Mouse (Mus musculus) MEL (cell line): ENCODE data around the gene Olfr68. TPM values are rescaled to one million over a fixed set of nuclear protein-coding genes. Genes with fewer than 3 reads are reported as not detected.

Experiments used
- DNase-seq: peaks from one replicate; pipeline ENCODE4 v3.0.0; 2011; ENCODE audit warnings: low read depth, low spot score
- H3K27ac ChIP-seq: 2 replicates; pipeline ENCODE4 v1.5.1; 2012; ENCODE audit warnings: low read depth, mild to moderate bottlenecking, control low read depth, low read length, moderate library complexity; ENCODE audit not compliant: control insufficient read depth
- H3K27me3 ChIP-seq, 2 experiments: fragments of 150-350 bp in 1 of 2; sonication (generic) in 1 of 2; 2 replicates each; pipeline ENCODE4 v1.6.1; 2012; ENCODE audit warnings: low read length in 2 of 2, mild to moderate bottlenecking in 2 of 2, improper control_type of control experiment in 1 of 2, moderate library complexity in 1 of 2; ENCODE audit not compliant: insufficient read depth in 2 of 2, control insufficient read depth in 1 of 2
- H3K36me3 ChIP-seq, 2 experiments: 2 replicates each; pipeline ENCODE4 v1.6.1; 2012 to 2014; ENCODE audit warnings: low read length in 2 of 2, improper control_type of control experiment in 1 of 2, inconsistent platforms in 1 of 2, mild to moderate bottlenecking in 1 of 2; ENCODE audit not compliant: insufficient read depth in 2 of 2, control insufficient read depth in 1 of 2
- H3K4me1 ChIP-seq, 2 experiments: fragments of 150-350 bp in 1 of 2; sonication (generic) in 1 of 2; 2 replicates each; pipeline ENCODE4 v1.6.1; 2012; ENCODE audit warnings: low read length in 2 of 2, improper control_type of control experiment in 1 of 2, mild to moderate bottlenecking in 1 of 2; ENCODE audit not compliant: insufficient read depth in 2 of 2, control insufficient read depth in 1 of 2
- H3K4me3 ChIP-seq, 2 experiments: fragments of 150-350 bp in 1 of 2; sonication (generic) in 1 of 2; 2 replicates each; pipeline ENCODE4 v1.5.1; 2012; ENCODE audit warnings: low read depth in 2 of 2, low read length in 2 of 2, mild to moderate bottlenecking in 2 of 2, moderate library complexity in 2 of 2, control low read depth in 1 of 2, improper control_type of control experiment in 1 of 2; ENCODE audit not compliant: control insufficient read depth in 1 of 2, insufficient read depth in 1 of 2
- H3K79me2 ChIP-seq: 2 replicates; pipeline ENCODE4 v1.6.1; 2012; ENCODE audit warnings: mild to moderate bottlenecking, low read length, moderate library complexity; ENCODE audit not compliant: control insufficient read depth, poor library complexity, insufficient read depth
- H3K9ac ChIP-seq: 2 replicates; pipeline ENCODE4 v1.6.1; 2012; ENCODE audit warnings: low read depth, mild to moderate bottlenecking, control low read depth, low read length, moderate library complexity; ENCODE audit not compliant: control insufficient read depth, poor library complexity, severe bottlenecking
- H3K9me3 ChIP-seq: fragments of 150-350 bp; sonication (generic); replicated peaks from 2 replicates; pipeline ENCODE4 v1.6.1; 2012; ENCODE audit warnings: mild to moderate bottlenecking, low read length, improper control_type of control experiment, moderate library complexity; ENCODE audit not compliant: insufficient read depth
- BHLHE40 ChIP-seq: IDR thresholded peaks from 2 replicates; pipeline ENCODE4 v1.6.1; 2012; ENCODE audit warnings: low read depth, mild to moderate bottlenecking, inconsistent platforms, low read length, improper control_type of control experiment, borderline replicate concordance
- CHD1 ChIP-seq: IDR thresholded peaks from 2 replicates; pipeline ENCODE4 v1.6.1; 2012; ENCODE audit warnings: low read depth, mild to moderate bottlenecking, inconsistent platforms, low read length, improper control_type of control experiment
- CHD2 ChIP-seq: IDR thresholded peaks from 2 replicates; pipeline ENCODE4 v1.6.1; 2011; ENCODE audit warnings: low read length, improper control_type of control experiment
- CTCF ChIP-seq, 3 experiments: IDR thresholded peaks in 2 of 3; conservative IDR thresholded peaks in 1 of 3; 2 replicates each; pipeline ENCODE4 v1.5.1; 2011 to 2012; ENCODE audit warnings: low read length in 3 of 3, low read depth in 2 of 3, mild to moderate bottlenecking in 2 of 3, improper control_type of control experiment in 1 of 3, inconsistent platforms in 1 of 3, mixed read lengths in 1 of 3, moderate library complexity in 1 of 3; ENCODE audit not compliant: control insufficient read depth in 1 of 3, insufficient read depth in 1 of 3, poor library complexity in 1 of 3, severe bottlenecking in 1 of 3
- E2F4 ChIP-seq: IDR thresholded peaks from 2 replicates; pipeline ENCODE4 v1.6.1; 2011; ENCODE audit warnings: low read depth, low read length, improper control_type of control experiment, borderline replicate concordance
- ELF1 ChIP-seq: IDR thresholded peaks from 2 replicates; pipeline ENCODE4 v1.6.1; 2014; ENCODE audit warnings: low read depth, mild to moderate bottlenecking, inconsistent platforms, low read length, improper control_type of control experiment, moderate library complexity
- EP300 ChIP-seq, 2 experiments: IDR thresholded peaks; 2 replicates each; pipeline ENCODE4 v1.6.1; 2011; ENCODE audit warnings: improper control_type of control experiment in 2 of 2, low read length in 2 of 2, low read depth in 1 of 2, mild to moderate bottlenecking in 1 of 2
- ETS1 ChIP-seq: IDR thresholded peaks from 2 replicates; pipeline ENCODE4 v1.6.1; 2012; ENCODE audit warnings: low read depth, mild to moderate bottlenecking, inconsistent platforms, low read length, improper control_type of control experiment, moderate library complexity
- GABPA ChIP-seq: IDR thresholded peaks from 2 replicates; pipeline ENCODE4 v1.6.1; 2012; ENCODE audit warnings: low read depth, mild to moderate bottlenecking, inconsistent platforms, low read length, improper control_type of control experiment, moderate library complexity
- HCFC1 ChIP-seq: IDR thresholded peaks from 2 replicates; pipeline ENCODE4 v1.6.1; 2012; ENCODE audit warnings: low read depth, mild to moderate bottlenecking, inconsistent platforms, low read length, improper control_type of control experiment, moderate library complexity
- JUND ChIP-seq: IDR thresholded peaks from 2 replicates; pipeline ENCODE4 v1.6.1; 2011; ENCODE audit warnings: low read depth, mild to moderate bottlenecking, improper control_type of control experiment, low read length
- KAT2A ChIP-seq: conservative IDR thresholded peaks from 2 replicates; pipeline ENCODE4 v1.6.1; 2012; ENCODE audit warnings: low read depth, low read length, improper control_type of control experiment, inconsistent platforms
- MAFK ChIP-seq: IDR thresholded peaks from 2 replicates; pipeline ENCODE4 v1.6.1; 2011; ENCODE audit warnings: low read depth, mild to moderate bottlenecking, low read length, improper control_type of control experiment, borderline replicate concordance
- MAX ChIP-seq: IDR thresholded peaks from 2 replicates; pipeline ENCODE4 v1.6.1; 2011; ENCODE audit warnings: low read length, improper control_type of control experiment
- MAZ ChIP-seq: IDR thresholded peaks from 2 replicates; pipeline ENCODE4 v1.6.1; 2012; ENCODE audit warnings: low read depth, mild to moderate bottlenecking, inconsistent platforms, low read length, improper control_type of control experiment
- MEF2A ChIP-seq: IDR thresholded peaks from 2 replicates; pipeline ENCODE4 v1.6.1; 2014; ENCODE audit warnings: low read depth, mild to moderate bottlenecking, inconsistent platforms, low read length, improper control_type of control experiment; ENCODE audit not compliant: poor library complexity, insufficient replicate concordance, severe bottlenecking; ENCODE audit errors: extremely low read depth
- MXI1 ChIP-seq: IDR thresholded peaks from 2 replicates; pipeline ENCODE4 v1.6.1; 2011; ENCODE audit warnings: mild to moderate bottlenecking, low read depth, low read length, improper control_type of control experiment
- MYB ChIP-seq: IDR thresholded peaks from 2 replicates; pipeline ENCODE4 v1.6.1; 2011; ENCODE audit warnings: mild to moderate bottlenecking, low read depth, low read length, improper control_type of control experiment
- MYC ChIP-seq: IDR thresholded peaks from 2 replicates; pipeline ENCODE4 v1.6.1; 2011; ENCODE audit warnings: low read depth, mild to moderate bottlenecking, low read length, improper control_type of control experiment, moderate library complexity
- NELFE ChIP-seq: IDR thresholded peaks from 2 replicates; pipeline ENCODE4 v1.6.1; 2011; ENCODE audit warnings: low read depth, low read length, improper control_type of control experiment
- NRF1 ChIP-seq: IDR thresholded peaks from 2 replicates; pipeline ENCODE4 v1.6.1; 2014; ENCODE audit warnings: low read depth, mild to moderate bottlenecking, inconsistent platforms, low read length, improper control_type of control experiment, moderate library complexity; ENCODE audit not compliant: poor library complexity, insufficient read depth, severe bottlenecking
- POLR2AphosphoS2 ChIP-seq: IDR thresholded peaks from 2 replicates; pipeline ENCODE4 v1.6.1; 2011; ENCODE audit warnings: low read length, improper control_type of control experiment
- POLR2AphosphoS5 ChIP-seq: IDR thresholded peaks from 2 replicates; pipeline ENCODE4 v1.6.1; 2012; ENCODE audit warnings: low read depth, borderline replicate concordance, mild to moderate bottlenecking, inconsistent platforms, low read length, moderate library complexity, mixed read lengths
- RAD21 ChIP-seq: IDR thresholded peaks from 2 replicates; pipeline ENCODE4 v1.6.1; 2011; ENCODE audit warnings: mild to moderate bottlenecking, low read depth, low read length, improper control_type of control experiment
- RCOR1 ChIP-seq: IDR thresholded peaks from 2 replicates; pipeline ENCODE4 v1.6.1; 2012; ENCODE audit warnings: low read depth, mild to moderate bottlenecking, inconsistent platforms, low read length, improper control_type of control experiment
- SIN3A ChIP-seq: IDR thresholded peaks from 2 replicates; pipeline ENCODE4 v1.6.1; 2012; ENCODE audit warnings: low read length, improper control_type of control experiment, inconsistent platforms
- SMC3 ChIP-seq: IDR thresholded peaks from 2 replicates; pipeline ENCODE4 v1.6.1; 2011; ENCODE audit warnings: low read depth, low read length, improper control_type of control experiment
- TAL1 ChIP-seq: IDR thresholded peaks from 2 replicates; pipeline ENCODE4 v1.6.1; 2012; ENCODE audit warnings: mild to moderate bottlenecking, inconsistent platforms, low read length, moderate library complexity, mixed read lengths
- TBP ChIP-seq: IDR thresholded peaks from 2 replicates; pipeline ENCODE4 v1.8.0; 2011; ENCODE audit warnings: low read depth, low read length, improper control_type of control experiment
- TCF12 ChIP-seq: IDR thresholded peaks from 2 replicates; pipeline ENCODE4 v1.6.1; 2014; ENCODE audit warnings: low read depth, mild to moderate bottlenecking, inconsistent platforms, low read length, improper control_type of control experiment, moderate library complexity
- UBTF ChIP-seq: IDR thresholded peaks from 2 replicates; pipeline ENCODE4 v1.6.1; 2012; ENCODE audit warnings: low read depth, mild to moderate bottlenecking, inconsistent platforms, low read length, improper control_type of control experiment, moderate library complexity, borderline replicate concordance; ENCODE audit not compliant: insufficient read depth
- USF1 ChIP-seq: IDR thresholded peaks from 2 replicates; pipeline ENCODE4 v1.6.1; 2014; ENCODE audit warnings: low read depth, mild to moderate bottlenecking, inconsistent platforms, low read length, improper control_type of control experiment, moderate library complexity
- USF2 ChIP-seq, 2 experiments: IDR thresholded peaks; 2 replicates each; pipeline ENCODE4 v1.6.1; 2011 to 2012; ENCODE audit warnings: improper control_type of control experiment in 2 of 2, low read length in 2 of 2, borderline replicate concordance in 1 of 2, inconsistent platforms in 1 of 2, low read depth in 1 of 2, mild to moderate bottlenecking in 1 of 2; ENCODE audit not compliant: insufficient read depth in 1 of 2
- ZC3H11A ChIP-seq: IDR thresholded peaks from 2 replicates; pipeline ENCODE4 v1.6.1; 2012; ENCODE audit warnings: low read depth, mild to moderate bottlenecking, inconsistent platforms, low read length, improper control_type of control experiment
- ZKSCAN1 ChIP-seq: IDR thresholded peaks from 2 replicates; pipeline ENCODE4 v1.6.1; 2012; ENCODE audit warnings: low read depth, mild to moderate bottlenecking, inconsistent platforms, low read length, improper control_type of control experiment, moderate library complexity
- ZMIZ1 ChIP-seq: IDR thresholded peaks from 2 replicates; pipeline ENCODE4 v1.6.1; 2012; ENCODE audit warnings: low read depth, mild to moderate bottlenecking, inconsistent platforms, low read length, improper control_type of control experiment, moderate library complexity
- ZNF384 ChIP-seq: IDR thresholded peaks from 2 replicates; pipeline ENCODE4 v1.6.1; 2012; ENCODE audit warnings: low read depth, mild to moderate bottlenecking, inconsistent platforms, low read length, improper control_type of control experiment
- polyA plus RNA-seq, 2 experiments: library from polyadenylated mRNA; stranded (reverse) in 1 of 2; unstranded in 1 of 2; fragments of >175 nt in 1 of 2; fragments of >200 nt in 1 of 2; gene quantifications; 2 replicates each; pipeline versions ENCODE4 v1.2.1 to v1.2.4; 2012; ENCODE audit warnings: low replicate concordance in 2 of 2, low read depth in 1 of 2; ENCODE audit not compliant: insufficient read length in 2 of 2, insufficient read depth in 1 of 2, missing spikeins in 1 of 2
- total RNA-seq: library from RNA; depleted of rRNA; stranded (reverse); fragments of 300-350 nt; gene quantifications from 2 replicates; pipeline ENCODE4 v1.2.3, GENCODE M21; 2012

Olfr68 gene
- total and polyA plus RNA-seq, 3 experiments: not detected

DNA sequence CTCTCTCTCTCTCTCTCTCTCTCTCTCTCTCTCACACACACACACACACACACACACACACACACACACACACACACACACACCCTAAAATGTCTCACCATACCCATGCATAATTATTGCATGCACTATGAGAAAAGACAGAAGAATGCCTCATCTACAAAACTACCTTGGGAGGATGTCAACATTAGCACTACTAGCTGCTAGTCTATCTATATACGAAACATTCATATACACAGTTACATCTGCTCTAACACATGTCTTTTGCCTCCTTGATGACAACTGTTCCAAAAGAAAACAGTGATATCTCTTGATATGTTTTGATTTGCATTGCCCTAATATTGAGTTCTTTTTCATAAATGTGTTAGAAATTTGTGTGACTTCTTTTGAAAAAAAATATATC lies 30.8 kb upstream of the Olfr68 start:
- H3K27me3 ChIP-seq: no peaks in the 10 kb centered on the region
- H3K9ac ChIP-seq: peak overlapping the region; percentile 14; the same call in 1 of the 2 replicates
- H3K4me1 ChIP-seq: peaks cover 23 to 26% of the 10 kb centered on the region in 2 experiments
- H3K36me3 ChIP-seq: peaks cover 0 to 31% of the 10 kb centered on the region in 2 experiments; a peak in 2 of 4 replicates
- DNase-seq: peak; percentile 81
- H3K27ac ChIP-seq: peak overlapping the region; percentile 98
- no peaks in the 10 kb centered on the region for H3K9me3 ChIP-seq
- H3K4me3 ChIP-seq: no peak overlapping the region
- H3K79me2 ChIP-seq: no peaks in the 10 kb centered on the region
- TF ChIP-seq GABPA: no peak
- no peak for TF ChIP-seq JUND
- no peak for TF ChIP-seq ZNF384
- TF ChIP-seq CHD2: no peak
- TF ChIP-seq UBTF: no peak
- TF ChIP-seq MAX: peak; percentile 18; the same call in 1 of the 2 replicates
- peak; percentile 56; the same call in 1 of the 2 replicates for TF ChIP-seq TCF12
- peak; percentile 67; the same call in 1 of the 2 replicates for TF ChIP-seq MXI1
- peak; percentile 50 to 72 for TF ChIP-seq EP300 (IDR thresholded peaks at IDR 0.05; ENCODE audit: low read depth in 1 of 2, low read length in 2 of 2)
- no peak for TF ChIP-seq USF2 (IDR thresholded peaks at IDR 0.05; ENCODE audit: borderline replicate concordance in 1 of 2, insufficient read depth in 1 of 2, low read depth in 1 of 2, low read length in 2 of 2)
- TF ChIP-seq SMC3: no peak
- no peak for TF ChIP-seq TBP
- peak; percentile 62; the same call in 1 of the 2 replicates for TF ChIP-seq SIN3A
- no peak; the same call in 1 of the 2 replicates for TF ChIP-seq CHD1
- TF ChIP-seq POLR2AphosphoS2: no peak
- TF ChIP-seq USF1: no peak
- no peak for TF ChIP-seq BHLHE40
- no peak; the same call in 1 of the 2 replicates for TF ChIP-seq POLR2AphosphoS5
- TF ChIP-seq MAZ: no peak
- no peak for TF ChIP-seq E2F4
- peak; percentile 52; the same call in 1 of the 2 replicates for TF ChIP-seq TAL1
- no peak for TF ChIP-seq ZMIZ1
- TF ChIP-seq HCFC1: no peak
- TF ChIP-seq ZKSCAN1: no peak
- no peak for TF ChIP-seq RAD21
- peak; percentile 48 for TF ChIP-seq RCOR1
- no peak for TF ChIP-seq MEF2A
- no peak for TF ChIP-seq CTCF (IDR thresholded peaks at IDR 0.05 in 2 of 3, conservative IDR thresholded peaks at IDR 0.05 in 1 of 3; ENCODE audit: control insufficient read depth in 1 of 3, insufficient read depth in 1 of 3, low read depth in 2 of 3, low read length in 3 of 3, poor library complexity in 1 of 3, severe bottlenecking in 1 of 3)
- TF ChIP-seq ZC3H11A: no peak
- TF ChIP-seq MYB: no peak
- peak; percentile 77 for TF ChIP-seq ETS1
- TF ChIP-seq ELF1: no peak
- 0 out of 2 replicates have a peak, but pooled peaks have one; percentile 14 for TF ChIP-seq MAFK
- no peak for TF ChIP-seq NRF1
- peak; percentile 75 for TF ChIP-seq MYC
- TF ChIP-seq NELFE: no peak
- no peak for TF ChIP-seq KAT2A
